Mouse (Mus musculus) lung, adult 2 months (tissue): ENCODE results near the gene Spata31d1a. TPM values are rescaled to one million over a fixed set of nuclear protein-coding genes. Genes with fewer than 3 reads are reported as not detected.

Experiments
- DNase-seq: peaks from one replicate; pipeline ENCODE4 v3.0.0; 2022
- H3K4me1 ChIP-seq: fragments of 200-500 bp; 2 replicates; pipeline ENCODE4 v1.6.1; 2011; ENCODE audit warnings: low read length; ENCODE audit not compliant: control insufficient read depth, insufficient read depth
- H3K4me3 ChIP-seq: fragments of 200-500 bp; replicated peaks from 2 replicates; pipeline ENCODE3; 2011; ENCODE audit warnings: low read depth, mild to moderate bottlenecking, control low read depth, low read length; ENCODE audit errors: extremely low read depth
- CTCF ChIP-seq: fragments of 200-500 bp; IDR thresholded peaks from 2 replicates; pipeline ENCODE4 v1.5.1; 2011; ENCODE audit warnings: mild to moderate bottlenecking, low read length, control low read depth; ENCODE audit not compliant: insufficient read depth
- POLR2A ChIP-seq: fragments of 200-500 bp; IDR thresholded peaks from 2 replicates; pipeline ENCODE4 v1.6.1; 2011; ENCODE audit warnings: low read depth, mild to moderate bottlenecking, control low read depth, low read length, borderline replicate concordance; ENCODE audit errors: extremely low read depth
- WGBS: fragments of 180-500 bp; shearing (Covaris S2); methylation state at CpG from one replicate; pipeline ENCODE4 v1.1.7; 2018; 5-methylcytosine and 5-hydroxymethylcytosine counted together
- polyA plus RNA-seq: library from polyadenylated mRNA; depleted of rRNA; stranded (reverse); fragments of >200 nt; gene quantifications from 2 replicates; pipeline ENCODE4 v1.2.3, GENCODE M21; 2012; rRNA removed

Gene Spata31d1a
- polyA plus RNA-seq, 1 experiment = not detected

GRCm38 (mm10) chr13:59656316-59656832 is 53.8 kb downstream of the Spata31d1a start:
- 47% methylated on average over 10 of the region's 10 CpGs for WGBS
- peaks cover 3% of the 10 kb centered on the region; the same call in 1 of the 2 replicates for H3K4me1 ChIP-seq
- TF ChIP-seq CTCF (no peak), POLR2A (0 out of 2 replicates have a peak, but pooled peaks have one; percentile 27)
- no peak overlapping the region for H3K4me3 ChIP-seq
- no peak for DNase-seq

GRCm38 (mm10) chr13:59655718-59656315 is 54.3 kb downstream of the Spata31d1a start:
- no peak overlapping the region for H3K4me3 ChIP-seq
- 88% methylated on average over 15 of the region's 15 CpGs for WGBS
- no peak for DNase-seq
- no peak for TF ChIP-seq CTCF
- no peak for TF ChIP-seq POLR2A
- peaks cover 3% of the 10 kb centered on the region; the same call in 1 of the 2 replicates for H3K4me1 ChIP-seq

- WGBS = 83% methylated on average over 5 of the region's 5 CpGs
- DNase-seq = no peak
- Histone ChIP-seq H3K4me3 (no peak overlapping the region), H3K4me1 (peaks cover 3% of the 10 kb centered on the region; the same call in 1 of the 2 replicates)
- TF ChIP-seq POLR2A = no peak
- no peak for TF ChIP-seq CTCF
Observed at GRCm38 (mm10) chr13:59654465-59654864, 55.7 kb downstream of the Spata31d1a start.

- Histone ChIP-seq H3K4me1 (peaks cover 3% of the 10 kb centered on the region; the same call in 1 of the 2 replicates), H3K4me3 (no peak overlapping the region)
- WGBS = 86% methylated on average over 3 of the region's 3 CpGs
- DNase-seq = no peak
- no peak for TF ChIP-seq POLR2A
- TF ChIP-seq CTCF = no peak
Observed at GRCm38 (mm10) chr13:59653136-59653535, 57.0 kb downstream of the Spata31d1a start.

GRCm38 (mm10) chr13:59652651-59653050 is 57.5 kb downstream of the Spata31d1a start:
- no peak for TF ChIP-seq CTCF
- no peak for TF ChIP-seq POLR2A
- WGBS = 74% methylated on average over 5 of the region's 5 CpGs
- H3K4me1 ChIP-seq = peaks cover 3% of the 10 kb centered on the region; the same call in 1 of the 2 replicates
- H3K4me3 ChIP-seq = no peak overlapping the region
- DNase-seq = no peak

Other genes starting within 250 kb of the Spata31d1a start
- gene Agtpbp1, start 125.1 kb downstream of the Spata31d1a start, polyA plus RNA-seq = 5.6 and 9.9 TPM in 2 replicates
- 19.8 and 32.7 TPM in 2 replicates for gene Naa35, start 125.1 kb downstream of the Spata31d1a start, polyA plus RNA-seq
- 11.2 and 15.3 TPM in 2 replicates for gene Golm1, start 34.5 kb downstream of the Spata31d1a start, polyA plus RNA-seq
- gene 4921517D22Rik, start 16.2 kb downstream of the Spata31d1a start, polyA plus RNA-seq = not detected in 2 replicates
- 0.05 TPM in 1 of 2 replicates, not detected in the other for gene Spata31d1b, start 2.0 kb upstream of the Spata31d1a start, polyA plus RNA-seq
- not detected in 2 replicates for gene Spata31d1d, start 21.4 kb upstream of the Spata31d1a start, polyA plus RNA-seq
- 0.04 TPM in 1 of 2 replicates, not detected in the other for gene 1700014D04Rik, start 36.4 kb upstream of the Spata31d1a start, polyA plus RNA-seq
- gene Isca1, start 59.5 kb upstream of the Spata31d1a start, polyA plus RNA-seq = 59.0 and 82.1 TPM in 2 replicates
- gene Gm49354, start 71.9 kb upstream of the Spata31d1a start, polyA plus RNA-seq = not detected in 2 replicates
- 20.1 and 24.5 TPM in 2 replicates for gene Tut7, start 112.8 kb upstream of the Spata31d1a start, polyA plus RNA-seq